Mouse (Mus musculus) thymus, postnatal 14 days (tissue): Measurements from ENCODE around the gene Pik3r5.

Experiments
- DNase-seq: peaks from one replicate; pipeline ENCODE4 v3.0.0; 2021

Gene Pik3r5

DNA sequence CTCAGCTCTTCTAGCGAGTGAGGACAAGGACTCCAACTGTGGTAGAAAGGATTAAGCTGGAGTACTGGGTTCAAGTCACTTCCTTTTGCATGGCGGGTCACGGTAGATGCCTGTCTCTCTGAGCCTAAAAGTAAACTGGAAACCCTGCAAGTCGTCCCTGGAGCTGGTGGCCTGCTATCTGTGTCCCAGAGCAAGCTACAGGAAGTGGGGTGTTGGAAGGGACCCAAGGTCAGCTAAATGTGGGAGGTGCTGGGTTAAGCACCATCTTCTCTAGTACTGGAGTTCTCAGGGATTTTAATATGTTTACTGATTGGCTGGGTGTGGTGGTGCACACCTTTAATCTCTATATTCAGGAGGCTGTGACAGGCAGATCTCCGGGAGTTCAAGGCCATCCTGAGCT, 100.9 kb downstream of the Pik3r5 start:
- DNase-seq, result no peak

GRCm38 (mm10) chr11:68533971-68534475, 102.1 kb downstream of the Pik3r5 start:
- DNase-seq, result no peak

GRCm38 (mm10) chr11:68536026-68536425, 104.1 kb downstream of the Pik3r5 start:
- no peak for DNase-seq

- no peak for DNase-seq
Measured at GRCm38 (mm10) chr11:68536465-68536864, 104.5 kb downstream of the Pik3r5 start.

- DNase-seq, result no peak
Measured at GRCm38 (mm10) chr11:68539621-68540020, 107.7 kb downstream of the Pik3r5 start.

DNA sequence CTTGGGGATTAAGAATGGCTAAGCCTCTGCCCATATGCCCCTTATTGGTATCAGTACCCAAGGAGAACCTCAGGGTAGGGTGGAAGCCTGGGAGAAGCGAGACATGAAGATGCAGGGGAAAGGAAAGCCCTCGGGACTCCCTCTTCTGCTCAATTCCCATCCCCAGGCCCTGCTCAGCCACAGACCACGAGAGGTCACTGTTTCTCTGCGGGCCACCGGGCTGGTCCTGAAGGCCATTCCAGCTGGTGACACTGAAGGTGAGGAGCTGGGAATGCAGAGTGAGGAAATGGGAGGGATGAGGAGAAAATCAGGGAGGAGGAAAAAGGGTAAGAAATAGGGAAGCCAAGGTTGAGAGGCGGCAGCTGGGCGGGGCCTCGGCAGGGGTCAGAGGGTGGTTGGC, 112.6 kb downstream of the Pik3r5 start:
- DNase-seq, result no peak

- DNase-seq, result no peak
Measured at GRCm38 (mm10) chr11:68545172-68545571, 113.3 kb downstream of the Pik3r5 start.

- DNase-seq, result no peak
Measured at GRCm38 (mm10) chr11:68545682-68546222, 113.8 kb downstream of the Pik3r5 start.
